Comparison of ENCODE assay signal across 7 mouse cellular contexts in the genomic region with DNA sequence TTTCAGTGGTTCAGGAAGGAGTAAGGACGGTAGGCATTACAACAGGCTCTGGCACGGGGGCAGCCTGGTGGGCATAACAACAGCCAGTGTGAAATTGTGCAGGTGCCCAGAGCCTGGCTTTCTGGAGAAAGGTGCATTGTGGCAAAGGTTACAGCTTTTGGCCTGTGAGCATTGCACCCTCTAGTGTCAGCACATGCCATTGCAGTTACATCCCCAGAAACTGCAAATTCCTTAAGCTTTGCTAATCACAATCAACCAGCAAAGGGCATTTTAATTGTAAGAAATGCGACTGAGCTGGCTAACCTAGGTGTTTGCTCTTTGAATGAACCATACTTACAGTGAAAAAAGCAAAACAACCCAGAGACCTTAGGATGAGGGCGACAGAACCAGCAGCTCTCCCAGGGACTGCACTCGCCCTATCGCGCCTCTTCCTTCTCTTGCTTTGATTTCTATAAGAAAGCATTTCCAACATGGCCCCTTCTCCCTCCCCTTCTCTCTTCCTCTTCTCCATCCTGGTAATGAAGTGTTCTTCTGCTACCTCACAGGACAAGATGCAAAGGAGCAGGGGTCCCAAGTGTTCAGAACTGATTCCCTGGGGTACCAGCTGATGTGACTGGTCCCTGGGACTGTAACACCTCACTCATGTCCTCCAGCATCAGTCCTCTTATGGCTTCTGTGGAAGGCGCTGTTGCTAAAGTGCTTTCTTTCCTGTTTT. TPM values are rescaled to one million over a fixed set of nuclear protein-coding genes. Genes with fewer than 3 reads are reported as not detected.
DNase-seq lines count a peak whose midpoint lies in the region; ATAC-seq and TF ChIP-seq lines count a peak whose summit lies in the region.

No protein-coding gene starts in this region.

- peak; percentile 86 to 91 for TF ChIP-seq CTCF in CH12.LX (conservative IDR thresholded peaks at IDR 0.05 in 1 of 2, IDR thresholded peaks at IDR 0.05 in 1 of 2; ENCODE audit: low read depth in 2 of 2, low read length in 2 of 2)
- peak; percentile 84 for TF ChIP-seq CTCF in cortical plate, adult 2 months (IDR thresholded peaks at IDR 0.05; ENCODE audit: extremely low read depth, insufficient read depth, low read length)
- peak; percentile 85 for TF ChIP-seq CTCF in lung, embryonic 14.5 days (IDR thresholded peaks at IDR 0.05; ENCODE audit: low read depth)

- peaks cover 14 to 30% of the 10 kb centered on the region in 2 experiments for H3K4me1 ChIP-seq in CH12.LX (ENCODE audit: control insufficient read depth in 1 of 2, insufficient read depth in 2 of 2)
- H3K4me1 ChIP-seq in cortical plate, adult 2 months (ENCODE audit: control insufficient read depth, insufficient read depth, low read length), result no peaks in the 10 kb centered on the region
- H3K4me1 ChIP-seq in lung, embryonic 14.5 days (ENCODE audit: insufficient read depth), result no peaks in the 10 kb centered on the region
- H3K4me1 ChIP-seq in neural tube, embryonic 15.5 days, result peaks cover 24% of the 10 kb centered on the region

- dilution Hi-C loops in CH12.LX (cut with MboI; ENCODE audit: extremely low pct_ligation_motif_present, extremely low pct_unique_long_range_greater_than_20kb, low sequenced_read_pairs), result no loop called here

- H3K9me3 ChIP-seq in CH12.LX (replicated peaks; ENCODE audit: low read length), result no peaks in the 10 kb centered on the region
- no peaks in the 10 kb centered on the region for H3K9me3 ChIP-seq in lung, embryonic 14.5 days (ENCODE audit: low read depth, low read length)
- no peaks in the 10 kb centered on the region for H3K9me3 ChIP-seq in neural tube, embryonic 15.5 days (replicated peaks)

- peak overlapping the region; percentile 24 to 49 (median 40) for H3K4me3 ChIP-seq in CH12.LX (replicated peaks in 1 of 3; ENCODE audit: low read depth in 2 of 3, low read length in 2 of 3, poor library complexity in 1 of 3)
- H3K4me3 ChIP-seq in cortical plate, adult 2 months (ENCODE audit: insufficient read depth, low read length), result no peak overlapping the region
- peak overlapping the region; percentile 25 for H3K4me3 ChIP-seq in lung, embryonic 14.5 days (ENCODE audit: low read depth, low read length)
- H3K4me3 ChIP-seq in neural tube, embryonic 15.5 days (replicated peaks), result peak overlapping the region; percentile 35

- 2% methylated on average over 8 of the region's 8 CpGs for WGBS in lung, embryonic 14.5 days
- 5% methylated on average over 8 of the region's 8 CpGs for WGBS in neural tube, embryonic 15.5 days

- no peaks in the 10 kb centered on the region for H3K79me2 ChIP-seq in CH12.LX (replicated peaks; ENCODE audit: control insufficient read depth, extremely low read depth, insufficient read depth, poor library complexity, severe bottlenecking)

- no peak for TF ChIP-seq EP300 in CH12.LX (IDR thresholded peaks at IDR 0.05; ENCODE audit: low read length)

- peak; percentile 81 for TF ChIP-seq RAD21 in CH12.LX (IDR thresholded peaks at IDR 0.05; ENCODE audit: low read depth, low read length)

- in situ Hi-C loops in CH12.LX (cut with MboI; ENCODE audit: low pct_ligation_motif_present, low pct_unique_long_range_greater_than_20kb, low sequenced_read_pairs), result no loop called here

- H3K9ac ChIP-seq in CH12.LX (ENCODE audit: insufficient read depth, low read depth), result no peak overlapping the region
- 0 out of 2 replicates have a peak overlapping the region, but pooled peaks have one; percentile 0 for H3K9ac ChIP-seq in lung, embryonic 14.5 days
- H3K9ac ChIP-seq in neural tube, embryonic 15.5 days (replicated peaks), result peak overlapping the region; percentile 32; the same call in 1 of the 2 replicates

- TF ChIP-seq POLR2A in CH12.LX (IDR thresholded peaks at IDR 0.05; ENCODE audit: low read depth, low read length), result no peak
- TF ChIP-seq POLR2A in cortical plate, adult 2 months (IDR thresholded peaks at IDR 0.05; ENCODE audit: extremely low read depth, insufficient read depth, low read length), result no peak

- peak overlapping the region; percentile 99 for H3K4me2 ChIP-seq in CH12.LX (ENCODE audit: insufficient read depth, low read depth, poor library complexity, severe bottlenecking)
- peak overlapping the region; percentile 66 for H3K4me2 ChIP-seq in lung, embryonic 14.5 days
- peak overlapping the region; percentile 61 for H3K4me2 ChIP-seq in neural tube, embryonic 15.5 days

- peak; percentile 19; the same call in 1 of the 2 replicates for ATAC-seq in lung, embryonic 14.5 days (ENCODE audit: insufficient read depth)
- peak; percentile 42 for ATAC-seq in neural tube, embryonic 15.5 days (ENCODE audit: low FRiP score)

- H3K36me3 ChIP-seq in CH12.LX (replicated peaks in 1 of 2; ENCODE audit: control insufficient read depth in 1 of 2, insufficient read depth in 1 of 2, low read length in 1 of 2), result no peaks in the 10 kb centered on the region
- no peaks in the 10 kb centered on the region for H3K36me3 ChIP-seq in lung, embryonic 14.5 days (ENCODE audit: insufficient read depth)
- H3K36me3 ChIP-seq in neural tube, embryonic 15.5 days, result no peaks in the 10 kb centered on the region

- H3K27ac ChIP-seq in CH12.LX (ENCODE audit: insufficient read depth, low read depth), result no peak overlapping the region
- H3K27ac ChIP-seq in cortical plate, adult 2 months (ENCODE audit: insufficient read depth, low read length), result no peak overlapping the region
- no peak overlapping the region for H3K27ac ChIP-seq in lung, embryonic 14.5 days (ENCODE audit: low read depth)
- no peak overlapping the region for H3K27ac ChIP-seq in neural tube, embryonic 15.5 days (replicated peaks)

- DNase-seq in CH12.LX (ENCODE audit: extremely low read depth) (peak; percentile 64), R1 (ENCODE audit: low read depth, low spot score) (peak; percentile 78)
- DNase-seq in heart, adult 8-10 months (ENCODE audit: low spot score), result peak; percentile 58
- DNase-seq in kidney, adult 18-20 months, result peak; percentile 71
- peak; percentile 81 for DNase-seq in lung, embryonic 14.5 days

- peaks cover 21% of the 10 kb centered on the region for H3K27me3 ChIP-seq in CH12.LX (replicated peaks)
- peaks cover 11% of the 10 kb centered on the region for H3K27me3 ChIP-seq in lung, embryonic 14.5 days (ENCODE audit: insufficient read depth, low read length)
- H3K27me3 ChIP-seq in neural tube, embryonic 15.5 days (replicated peaks), result peaks cover 34% of the 10 kb centered on the region

TF ChIP-seq in CH12.LX, 34 proteins besides CTCF, POLR2A, EP300 and RAD21:
- TF ChIP-seq SMC3 (IDR thresholded peaks at IDR 0.05; ENCODE audit: low read depth, low read length) (peak; percentile 54), TBP (conservative IDR thresholded peaks at IDR 0.05; ENCODE audit: low read depth, low read length) (0 out of 2 replicates have a peak, but pooled peaks have one; percentile 24), ZMIZ1 (IDR thresholded peaks at IDR 0.05; ENCODE audit: low read depth, low read length) (no peak), MAX (IDR thresholded peaks at IDR 0.05; ENCODE audit: low read length) (peak; percentile 30; the same call in 1 of the 2 replicates), MYC (IDR thresholded peaks at IDR 0.05; ENCODE audit: low read depth, low read length) (peak; percentile 68)

RNA-seq across cellular contexts. Expression of a gene that starts 25.3 kb away (rescaled TPM):
- total RNA-seq in CH12.LX (2012; rRNA removed) (0.08 TPM in 1 of 2 replicates, not detected in the other), CH12.LX (2014; rRNA removed) (not detected in 2 replicates)
- polyA plus RNA-seq in CH12.LX (2012; ENCODE audit: insufficient read length, low read depth), result 0.16 TPM in 1 of 2 replicates, not detected in the other
- polyA plus RNA-seq in cortical plate, adult 2 months (2012; rRNA removed), result 29.1 and 30.8 TPM in 2 replicates
- 1 to 10 TPM; 6.3 to 8.6 (median 7.0) TPM for total RNA-seq in heart, adult 8-10 months (2022)
- polyA plus RNA-seq in lung, embryonic 14.5 days (2014; fragmentation: Nextera tagmentation; extraction: Ambion mirVana), result 12.3 and 12.9 TPM in 2 replicates
- 12.4 and 12.7 TPM in 2 replicates for polyA plus RNA-seq in neural tube, embryonic 15.5 days (2015; fragmentation: Nextera tagmentation; extraction: Ambion mirVana)

Comparison
In these comparisons a context has a peak if more than half of its experiments do, and no peak if none do; other contexts are left out.
1. RNA of a gene that starts 25.3 kb away (polyA plus RNA-seq): 29.1 to 30.8 TPM in cortical plate, adult 2 months, 12.3 to 12.9 TPM in lung, embryonic 14.5 days and 12.4 to 12.7 TPM in neural tube, embryonic 15.5 days; 0.16 TPM in CH12.LX; every median in the first group is over 10 times any median in the second.
2. Peak in every context shown above with its lines, with median percentiles within 50 percentile points of each other: DNase-seq, H3K4me2 ChIP-seq and CTCF ChIP-seq.